Mouse (Mus musculus) cerebellum, adult 18-20 months (tissue): ENCODE data around the gene Magi2.

Experiments used
- DNase-seq, 2 experiments: peaks; one replicate each; pipeline ENCODE4 v3.0.0; 2021

The Magi2 gene

DNA sequence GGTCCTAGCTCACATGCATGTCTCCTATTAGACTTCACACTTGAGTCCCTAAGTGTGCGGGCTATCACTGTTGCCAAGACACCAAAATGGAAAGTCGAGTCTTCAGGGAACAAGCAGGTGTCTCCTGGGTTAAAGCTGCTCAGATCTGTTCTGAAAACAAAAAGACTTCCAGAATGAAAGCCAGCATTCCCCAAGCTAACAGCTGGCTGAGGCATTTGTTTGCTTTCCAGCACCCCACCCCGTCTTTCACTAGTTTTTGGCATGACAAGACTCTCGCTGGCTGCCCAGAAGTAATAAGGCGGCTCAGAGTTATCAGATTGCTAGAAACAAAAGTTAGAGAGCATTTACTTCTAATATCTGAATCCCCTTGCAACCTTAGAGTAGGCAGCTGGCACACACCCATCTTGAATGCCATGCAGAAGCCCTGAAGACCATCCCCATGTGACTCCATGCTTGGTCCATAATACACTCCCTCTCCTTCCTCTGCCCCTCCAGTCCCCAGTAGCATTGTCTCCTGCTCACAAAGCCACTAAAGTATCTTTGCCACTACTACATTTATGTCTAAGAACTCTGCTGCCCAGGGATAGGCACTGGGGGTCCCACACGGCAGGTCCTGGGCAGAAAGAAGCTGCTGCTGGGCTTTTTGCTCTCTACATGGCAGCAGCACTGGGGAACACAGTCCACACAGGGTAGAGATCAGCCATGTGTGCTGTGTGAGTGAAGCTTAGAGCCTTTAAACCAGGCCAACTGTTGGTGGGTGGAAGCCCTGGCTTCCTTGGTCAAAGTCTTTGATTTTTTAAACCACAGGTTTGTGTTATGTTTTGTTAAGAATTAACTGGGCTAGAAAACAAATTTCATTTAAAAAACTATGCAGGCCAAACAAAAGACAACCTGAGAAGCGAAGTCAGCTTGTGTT is 1394.0 kb downstream of the Magi2 start:
- DNase-seq: no peak

DNA sequence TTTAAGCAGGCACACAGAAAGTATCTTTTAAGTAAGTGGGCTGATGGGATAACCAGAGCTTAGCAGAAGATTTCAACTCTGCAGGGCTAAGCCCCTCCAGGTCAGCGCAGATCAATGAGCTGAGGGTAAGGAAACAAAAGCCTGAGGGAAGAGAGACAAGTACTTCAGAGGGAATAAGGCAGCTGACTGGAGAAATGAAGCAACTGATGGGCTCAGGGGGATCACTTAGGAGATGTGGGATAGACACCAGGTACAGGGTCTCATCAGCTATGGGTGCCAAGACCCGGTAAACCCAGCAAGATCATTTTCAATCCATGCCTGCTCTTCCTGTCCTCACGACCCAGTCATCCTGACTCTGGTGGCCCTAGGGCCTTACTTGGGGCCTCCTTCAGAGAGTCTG is 1395.6 kb downstream of the Magi2 start:
- no peak for DNase-seq

DNA sequence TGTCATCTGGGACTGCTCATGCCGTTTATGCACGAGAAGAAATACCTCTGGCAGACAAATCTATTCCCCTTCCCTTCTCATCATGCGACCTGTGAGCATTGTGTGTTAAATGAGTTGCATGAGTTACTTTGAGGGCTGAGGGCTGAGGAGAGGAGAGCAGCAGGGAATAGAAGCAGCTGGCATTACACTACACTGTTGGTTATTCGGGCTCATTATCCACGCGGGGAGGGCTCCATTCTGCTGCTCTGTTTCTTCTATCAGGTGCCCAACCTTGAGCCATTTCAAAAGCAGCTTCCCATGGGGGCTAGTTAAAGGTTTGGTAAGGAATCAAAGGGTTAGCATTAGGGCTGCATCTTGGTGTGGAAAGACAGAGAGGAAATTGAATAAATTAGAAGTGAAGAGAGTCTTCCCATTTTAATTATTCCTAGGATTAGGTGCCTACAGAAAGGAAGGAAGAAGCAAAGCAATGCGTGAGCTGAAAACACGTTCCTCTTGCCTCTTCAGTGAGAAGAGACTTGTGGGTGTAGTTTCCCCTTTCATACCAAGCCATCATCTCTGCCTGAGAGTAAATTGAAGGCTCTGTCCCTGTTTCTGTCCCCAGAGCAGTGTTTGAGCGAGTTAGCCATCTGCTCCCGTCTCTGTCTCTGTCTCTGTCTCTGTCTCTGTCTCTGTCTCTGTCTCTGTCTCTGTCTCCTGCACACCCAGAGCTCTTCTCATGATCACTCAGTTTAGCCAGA is 1396.2 kb downstream of the Magi2 start:
- no peak for DNase-seq

DNA sequence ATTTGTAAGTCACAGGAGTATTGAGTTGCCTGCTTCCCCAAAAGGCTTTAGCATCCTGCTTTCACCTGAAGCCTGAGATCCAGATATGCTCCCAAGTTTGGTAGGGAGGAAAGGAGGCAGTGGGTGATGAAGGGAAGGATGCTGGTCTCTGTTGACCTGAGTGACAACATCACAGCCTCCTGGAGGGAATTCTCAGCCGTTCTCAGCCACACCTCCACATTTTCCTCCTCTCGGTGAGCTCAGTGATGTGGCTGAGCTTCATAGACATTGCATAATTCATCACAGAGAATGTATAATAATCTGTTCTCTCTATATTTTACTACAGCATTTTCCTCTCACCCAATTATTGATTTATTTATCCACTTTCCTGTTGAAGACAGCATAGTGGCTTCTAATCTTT is 1398.3 kb downstream of the Magi2 start:
- DNase-seq: no peak

DNA sequence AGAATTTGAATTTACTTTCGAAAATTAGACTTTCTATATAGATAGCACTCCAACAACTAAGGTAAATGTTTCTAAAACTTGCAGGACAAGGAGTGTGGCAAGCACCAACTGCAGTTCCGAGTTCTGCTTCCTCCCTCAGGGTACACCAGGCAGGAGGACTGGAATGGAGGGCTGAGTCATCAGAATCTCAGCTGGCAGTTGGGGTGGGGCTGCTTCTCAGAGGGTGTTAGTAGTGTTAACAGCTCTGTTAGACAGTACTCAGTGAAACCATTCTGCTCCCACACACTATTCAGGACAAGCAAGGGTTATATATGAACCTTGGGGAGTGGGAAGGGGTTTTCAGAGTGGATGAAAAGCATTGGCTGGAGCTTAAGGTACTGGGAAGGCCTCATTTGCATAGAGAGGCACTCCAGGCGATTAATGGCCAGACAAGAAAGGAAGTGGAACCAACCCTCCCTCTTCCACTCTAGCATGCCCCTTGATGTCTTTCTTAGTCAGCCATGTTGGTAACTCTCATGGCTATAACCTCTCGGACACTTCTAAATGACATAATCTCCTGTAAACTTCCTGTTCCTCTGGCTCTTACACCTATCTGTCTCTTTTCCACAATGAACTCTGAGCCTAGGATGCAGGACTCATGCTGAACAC is 1402.2 kb downstream of the Magi2 start:
- no peak for DNase-seq

DNA sequence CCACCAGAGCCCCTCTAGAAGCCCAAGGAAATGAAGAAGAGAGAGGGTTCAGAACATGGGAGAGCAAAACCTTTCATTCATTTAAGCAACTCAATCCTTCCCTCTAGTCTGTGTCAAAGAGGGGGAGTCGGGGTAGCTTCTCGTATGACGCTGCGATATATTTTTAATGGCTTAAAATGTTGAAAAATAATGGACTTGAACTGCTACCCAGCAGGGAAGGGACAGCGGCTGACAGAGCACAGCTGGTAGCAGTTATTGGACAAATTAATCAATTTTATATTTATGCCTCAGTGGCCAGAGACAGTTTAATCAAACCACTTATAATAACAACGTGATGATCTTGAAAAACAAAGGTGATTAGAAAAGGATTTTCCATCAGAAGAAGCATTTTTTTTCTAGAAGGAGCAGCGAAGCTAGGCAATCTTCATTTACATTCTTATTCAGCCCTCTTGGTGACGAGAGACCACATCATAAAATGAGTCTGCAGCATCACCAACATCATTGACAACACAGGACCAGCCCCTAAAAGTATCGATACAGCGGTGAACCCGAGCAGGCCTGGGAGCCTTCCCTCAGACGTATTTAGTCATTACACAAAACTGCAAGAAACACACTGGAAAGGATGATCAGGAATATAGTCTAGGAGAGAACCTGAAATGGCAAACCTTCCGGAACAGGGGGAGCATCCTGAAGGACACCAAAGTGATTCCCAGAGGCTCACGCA is 1407.4 kb downstream of the Magi2 start:
- no peak for DNase-seq

DNA sequence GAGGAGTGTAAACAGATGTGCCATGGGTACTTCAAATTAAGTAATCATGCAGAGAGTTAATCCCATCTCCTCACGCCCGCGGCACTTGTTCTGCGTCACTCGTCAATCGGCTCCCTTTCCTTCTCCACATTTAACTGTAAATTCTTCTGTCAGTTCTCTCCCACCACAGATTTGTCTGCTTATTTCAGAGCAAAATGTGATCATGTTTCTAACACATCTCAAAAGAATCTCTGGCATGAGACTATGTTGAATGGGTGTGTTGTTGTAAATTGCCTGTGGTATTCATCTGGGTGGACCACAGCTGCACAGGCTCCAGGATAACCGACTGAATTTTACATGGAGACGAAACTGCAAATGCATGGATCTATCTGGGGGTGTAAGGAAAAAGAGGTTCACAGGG is 1408.0 kb downstream of the Magi2 start:
- DNase-seq: no peak

DNA sequence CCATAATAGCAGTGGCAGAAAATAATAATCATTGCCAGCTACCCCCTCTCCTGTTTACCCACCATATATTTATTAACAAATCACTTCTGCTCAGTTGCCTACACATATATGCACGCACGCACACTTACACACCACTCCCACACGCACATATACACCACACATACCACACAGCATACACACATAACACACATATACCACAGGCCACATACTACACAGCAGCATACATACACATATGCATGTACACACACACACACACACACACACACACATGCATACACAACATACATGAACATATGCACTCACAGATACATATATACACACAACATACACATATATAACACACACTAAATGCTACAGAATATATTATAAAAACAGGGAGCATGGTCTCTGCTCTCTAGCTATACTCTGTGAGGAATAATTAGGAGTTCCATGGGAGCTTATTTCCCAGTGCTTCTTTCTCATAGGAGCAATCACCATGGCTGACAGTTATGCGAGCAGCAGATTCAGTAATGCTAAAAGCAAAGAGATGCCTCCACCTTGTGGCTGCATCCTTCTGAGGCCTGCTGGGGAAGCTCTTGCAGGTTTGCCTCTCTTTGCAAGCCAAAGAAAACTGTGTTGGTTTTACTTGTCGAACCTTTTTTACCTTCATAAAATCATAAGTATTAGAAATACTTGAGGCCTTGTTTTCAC is 1410.6 kb downstream of the Magi2 start:
- DNase-seq: no peak

DNA sequence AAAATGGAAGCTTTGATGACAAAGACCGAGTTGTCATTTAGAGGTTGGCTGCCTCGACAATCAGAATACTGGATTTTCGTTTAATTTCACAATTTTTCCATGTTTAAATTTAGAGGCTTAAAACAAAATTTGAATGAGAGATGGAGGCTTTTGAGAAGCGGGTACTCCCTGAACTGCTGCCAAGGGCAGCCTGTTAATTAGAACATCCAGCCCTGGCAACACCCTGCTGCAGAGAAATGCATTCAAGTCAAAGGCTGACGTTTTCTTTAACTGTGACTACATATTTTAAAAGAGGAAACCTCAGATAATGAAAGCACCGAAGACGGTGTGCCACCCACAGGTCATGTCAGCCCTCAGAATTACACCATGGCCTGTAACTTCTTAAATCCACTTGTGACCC is 1415.4 kb downstream of the Magi2 start:
- DNase-seq: no peak

DNA sequence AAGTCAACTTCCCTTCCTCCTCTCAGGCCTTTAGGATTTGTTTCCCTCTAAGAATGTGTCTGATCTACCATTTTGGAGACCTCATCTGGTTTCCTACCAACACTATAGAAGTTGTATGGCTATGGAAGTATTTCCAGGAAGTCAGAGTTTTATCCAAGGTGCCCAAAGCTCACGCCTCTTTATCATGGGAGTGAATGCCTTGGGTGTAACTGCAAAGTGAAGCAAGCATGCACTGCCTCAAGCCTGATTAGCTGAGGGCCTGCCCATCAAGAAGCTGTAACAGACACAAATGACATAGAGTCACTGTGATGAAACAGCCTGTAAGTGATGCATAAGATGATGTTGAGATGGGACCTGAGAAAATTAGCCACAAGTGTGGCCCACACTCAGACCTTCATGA is 1416.9 kb downstream of the Magi2 start:
- no peak for DNase-seq

DNA sequence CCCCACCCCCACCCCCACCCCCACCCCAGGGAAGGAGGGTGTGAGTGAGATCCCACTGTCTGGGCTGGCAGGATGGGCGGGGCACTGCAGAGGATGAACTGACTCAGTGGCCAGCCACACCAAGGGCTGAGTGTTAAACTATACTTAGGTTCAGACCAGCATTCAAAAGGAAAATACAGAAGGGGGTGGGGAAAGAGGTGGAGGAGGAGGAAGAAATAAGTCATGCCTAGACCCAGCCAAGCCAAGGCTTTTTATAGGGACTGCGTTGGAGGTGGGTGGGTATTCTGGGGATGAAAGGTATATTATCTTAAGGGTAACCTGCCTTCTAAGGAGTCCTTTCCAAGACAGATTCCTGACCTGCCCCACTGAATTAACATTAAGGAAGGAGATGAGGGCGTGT is 1420.1 kb downstream of the Magi2 start:
- no peak for DNase-seq

DNA sequence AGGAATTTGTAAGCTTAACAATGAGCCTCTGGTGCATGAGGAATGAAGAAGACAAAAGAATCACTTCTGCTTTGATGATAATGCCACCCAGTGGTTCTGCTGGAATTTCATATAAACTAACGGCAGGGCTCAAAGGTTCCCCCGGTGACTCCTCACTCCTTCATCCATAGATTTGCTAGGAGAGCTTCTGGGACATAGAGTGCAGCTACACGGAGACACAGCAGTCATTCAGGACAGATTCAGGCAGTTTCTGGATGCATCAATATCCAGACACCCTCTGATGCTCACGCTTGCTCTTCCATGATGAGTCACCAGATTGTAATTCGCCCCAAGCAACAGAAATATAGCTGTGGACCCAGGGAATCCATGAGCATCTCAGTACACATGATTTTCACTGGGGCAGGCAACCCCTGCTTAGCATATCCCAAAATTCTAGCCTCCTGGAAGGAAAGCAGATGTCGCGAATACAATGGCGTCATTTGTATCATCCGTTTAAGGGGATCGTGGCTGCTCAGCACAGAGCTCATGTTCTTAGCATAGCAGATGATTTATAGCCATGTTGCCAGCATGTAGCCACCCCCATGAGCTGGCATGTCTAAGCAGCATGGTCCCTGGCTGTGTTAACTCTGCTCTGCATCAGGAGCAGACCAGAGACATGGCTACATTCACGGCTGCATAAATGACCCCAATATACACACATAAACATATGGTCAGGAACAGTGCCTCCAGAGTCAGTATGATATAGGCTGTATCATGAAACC is 1426.8 kb downstream of the Magi2 start:
- peak in 1 of 2 experiments; percentile 9 for DNase-seq

DNA sequence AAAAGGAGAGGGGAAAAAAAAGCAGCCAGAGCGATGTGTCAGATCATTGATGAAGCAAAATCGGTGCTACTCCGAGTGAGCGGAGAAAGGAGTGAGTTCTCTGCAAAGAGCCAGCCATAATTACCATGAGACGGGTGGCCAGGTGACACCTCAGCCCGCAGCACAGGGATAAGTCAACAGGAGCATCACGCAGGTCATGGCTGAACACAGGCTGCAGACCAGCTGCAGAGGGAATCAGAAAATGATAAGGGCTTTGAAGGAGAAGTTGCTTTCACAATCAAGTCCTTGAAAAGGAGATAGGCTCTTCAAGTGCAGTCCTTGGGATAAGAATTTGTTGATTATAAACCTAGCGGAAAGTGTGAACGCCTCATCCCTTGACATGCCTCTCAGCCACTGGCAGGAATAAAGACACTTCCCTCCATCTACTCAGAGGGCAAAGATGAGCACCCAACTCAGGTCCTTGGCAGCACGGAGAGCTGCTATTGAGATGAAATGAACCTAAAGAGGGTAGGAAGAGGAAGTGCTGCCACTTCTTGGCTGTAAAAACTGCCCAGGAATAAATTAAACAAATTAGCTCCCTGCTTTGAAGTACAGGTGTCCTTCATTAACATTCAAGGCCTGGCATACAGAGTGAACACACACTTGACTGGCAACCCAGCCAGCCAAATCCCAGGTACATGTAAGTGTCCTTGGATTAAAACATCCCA is 1428.1 kb downstream of the Magi2 start:
- DNase-seq: no peak

DNA sequence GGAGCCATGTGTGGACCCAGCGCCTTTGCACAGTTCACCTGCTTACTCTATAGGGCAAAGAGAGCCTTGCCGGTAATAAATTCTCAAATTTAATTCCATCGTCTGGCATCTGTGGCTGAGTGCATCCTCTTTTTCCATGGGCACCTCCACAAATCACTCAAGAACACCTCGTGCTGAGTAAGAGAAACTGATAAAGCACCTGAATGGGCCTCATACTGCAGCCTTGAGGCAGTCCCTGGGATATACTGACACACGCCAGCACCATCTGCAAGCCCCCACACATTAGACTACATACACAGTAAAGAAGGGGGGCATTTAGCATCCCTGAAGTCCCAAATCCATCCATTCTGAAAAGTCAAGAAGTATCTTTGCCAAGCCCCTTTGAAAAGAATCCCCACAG is 1430.2 kb downstream of the Magi2 start:
- no peak for DNase-seq

DNA sequence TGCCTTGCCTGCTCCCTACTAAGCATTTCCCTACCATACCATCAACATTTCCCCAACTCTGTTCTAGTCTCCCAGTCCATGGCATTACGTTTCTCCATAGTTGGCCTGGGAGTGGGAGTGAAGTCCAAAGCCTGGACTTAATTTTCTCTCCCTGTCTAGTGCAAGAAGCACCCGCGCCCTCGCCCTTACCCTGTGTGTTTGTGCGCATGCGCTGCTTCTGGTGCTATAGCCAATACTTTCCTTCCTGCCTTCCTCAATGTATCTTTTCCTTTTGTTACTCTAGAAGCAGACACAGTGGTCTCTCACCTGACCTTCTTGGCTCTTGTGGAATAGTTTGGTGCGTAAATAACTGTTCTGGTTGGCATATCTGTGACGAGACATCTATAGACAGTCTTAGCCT is 1440.8 kb downstream of the Magi2 start:
- no peak for DNase-seq

DNA sequence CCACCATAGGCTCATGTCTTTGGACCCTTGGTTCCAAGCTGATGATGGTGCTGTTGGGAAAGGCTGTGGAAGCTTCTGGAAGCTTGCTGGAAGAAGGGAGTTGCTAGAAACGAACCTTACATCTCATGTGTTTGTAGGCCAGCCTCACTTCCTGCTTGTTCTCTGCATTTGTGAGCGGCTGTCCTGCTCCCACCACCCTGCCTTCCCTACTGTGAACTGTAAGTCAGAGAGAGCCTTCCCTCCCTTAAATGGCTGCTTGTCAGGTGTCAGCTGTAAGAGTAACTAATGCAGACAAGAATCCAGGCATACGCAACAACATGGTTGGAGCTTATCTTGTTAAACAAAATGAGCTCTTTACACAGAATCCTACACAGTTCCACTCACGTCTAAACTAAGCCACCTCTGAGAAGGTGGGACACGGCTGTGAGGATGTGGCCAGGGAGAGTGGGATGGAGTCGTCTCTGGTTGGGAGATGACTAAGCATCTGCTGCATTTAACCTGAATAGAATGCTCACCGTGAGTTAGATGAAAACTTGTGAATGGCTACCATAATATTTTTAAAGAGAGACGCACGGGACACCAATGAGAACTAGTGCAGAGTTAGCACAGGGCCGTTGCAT is 1442.0 kb downstream of the Magi2 start:
- no peak for DNase-seq

DNA sequence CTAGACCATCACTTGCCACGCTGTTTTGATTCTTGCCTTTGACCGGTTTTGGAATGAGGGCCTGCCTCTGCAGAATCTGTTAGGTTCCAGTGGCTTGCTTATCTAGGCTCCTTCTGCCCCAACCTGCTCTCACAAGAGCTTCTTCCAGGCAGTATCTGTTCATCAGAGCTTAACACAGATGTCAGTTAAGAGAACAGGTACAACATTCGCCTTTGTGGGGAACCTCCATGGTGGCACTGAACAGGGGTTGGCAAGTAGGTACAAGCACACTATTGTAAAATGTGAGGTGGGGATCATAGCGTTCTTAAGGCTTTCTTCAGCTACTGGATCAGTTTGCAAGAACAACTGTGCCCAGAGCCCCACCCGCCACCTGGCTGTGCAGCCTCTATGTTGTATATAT is 1442.6 kb downstream of the Magi2 start:
- no peak for DNase-seq

DNA sequence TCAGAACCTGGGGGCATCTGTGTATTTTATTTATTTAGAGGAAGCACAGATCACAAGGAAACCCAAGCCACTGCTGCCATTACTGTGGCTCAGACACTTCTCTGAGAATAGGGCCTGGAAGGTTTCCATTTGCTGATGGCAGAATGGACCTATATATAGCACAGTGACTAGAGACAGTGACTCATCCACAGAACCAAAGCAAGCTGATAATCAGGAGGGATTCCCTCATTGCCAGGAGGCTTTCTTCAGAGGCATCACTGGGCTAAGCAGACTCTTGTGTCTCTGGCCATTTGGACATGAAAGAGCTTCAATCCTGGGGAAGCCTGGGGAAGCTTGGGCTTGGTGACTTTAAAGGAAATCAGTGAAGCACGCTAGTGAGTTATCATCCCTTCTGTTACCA is 1445.0 kb downstream of the Magi2 start:
- DNase-seq: peak; percentile 29 to 50

DNA sequence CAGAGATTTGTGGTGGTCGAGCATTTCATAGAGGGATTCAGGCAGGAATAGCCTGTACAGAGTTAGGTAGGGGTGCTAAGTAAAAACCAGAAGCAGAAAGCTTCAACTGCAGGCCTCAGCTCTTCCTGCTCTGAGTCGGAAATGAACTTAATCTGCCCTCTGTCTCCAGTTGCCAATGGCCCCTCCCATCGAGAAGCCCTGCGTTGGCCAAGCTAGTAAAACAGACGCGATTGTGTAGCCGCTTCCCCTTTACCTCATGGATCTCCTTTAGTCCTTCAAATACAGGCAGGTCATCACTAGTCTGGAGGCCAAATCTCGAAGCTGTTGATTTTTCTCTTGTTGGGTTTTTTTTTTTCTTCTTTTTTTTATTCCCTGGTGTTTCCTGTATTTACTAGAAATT is 1447.7 kb downstream of the Magi2 start:
- DNase-seq: no peak

DNA sequence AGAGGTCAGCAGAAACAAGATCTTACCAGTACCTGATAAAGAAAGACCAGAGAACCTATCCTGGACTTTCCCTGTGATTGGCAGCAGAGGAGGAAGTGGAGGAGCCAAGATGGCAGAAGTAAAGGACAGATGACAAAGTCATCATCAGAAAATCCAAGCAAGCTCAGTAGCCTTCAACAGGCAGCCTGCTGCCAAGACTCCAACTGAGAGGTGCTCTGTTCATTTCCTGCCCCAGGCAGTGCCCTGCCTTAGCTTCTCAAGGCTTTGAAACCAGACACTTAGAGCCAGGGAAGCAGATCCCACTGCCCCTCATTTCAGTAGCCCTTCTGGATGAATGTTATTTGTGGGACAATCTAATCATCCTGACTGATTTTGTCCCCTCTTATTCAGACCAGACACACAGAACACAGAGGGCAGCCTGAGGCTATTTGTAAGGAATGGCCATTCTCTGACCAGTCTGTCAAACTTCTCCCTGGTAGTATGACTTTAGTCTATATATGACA is 1448.4 kb downstream of the Magi2 start:
- DNase-seq: no peak
